Mouse (Mus musculus) MEL (cell line): ENCODE data around the gene Thrap3. TPM values are rescaled to one million over a fixed set of nuclear protein-coding genes. Genes with fewer than 3 reads are reported as not detected.
A peak's percentile ranks its signal among the peaks of the same experiment; 100 is the strongest.

Source experiments
- DNase-seq: peaks from one replicate; pipeline ENCODE4 v3.0.0; 2011; ENCODE audit warnings: low read depth, low spot score
- H3K27ac ChIP-seq: 2 replicates; pipeline ENCODE4 v1.5.1; 2012; ENCODE audit warnings: low read depth, mild to moderate bottlenecking, control low read depth, low read length, moderate library complexity; ENCODE audit not compliant: control insufficient read depth
- H3K27me3 ChIP-seq, 2 experiments: fragments of 150-350 bp in 1 of 2; sonication (generic) in 1 of 2; 2 replicates each; pipeline ENCODE4 v1.6.1; 2012; ENCODE audit warnings: low read length in 2 of 2, mild to moderate bottlenecking in 2 of 2, improper control_type of control experiment in 1 of 2, moderate library complexity in 1 of 2; ENCODE audit not compliant: insufficient read depth in 2 of 2, control insufficient read depth in 1 of 2
- H3K36me3 ChIP-seq, 2 experiments: 2 replicates each; pipeline ENCODE4 v1.6.1; 2012 to 2014; ENCODE audit warnings: low read length in 2 of 2, improper control_type of control experiment in 1 of 2, inconsistent platforms in 1 of 2, mild to moderate bottlenecking in 1 of 2; ENCODE audit not compliant: insufficient read depth in 2 of 2, control insufficient read depth in 1 of 2
- H3K4me1 ChIP-seq, 2 experiments: fragments of 150-350 bp in 1 of 2; sonication (generic) in 1 of 2; 2 replicates each; pipeline ENCODE4 v1.6.1; 2012; ENCODE audit warnings: low read length in 2 of 2, improper control_type of control experiment in 1 of 2, mild to moderate bottlenecking in 1 of 2; ENCODE audit not compliant: insufficient read depth in 2 of 2, control insufficient read depth in 1 of 2
- H3K4me3 ChIP-seq, 2 experiments: fragments of 150-350 bp in 1 of 2; sonication (generic) in 1 of 2; 2 replicates each; pipeline ENCODE4 v1.5.1; 2012; ENCODE audit warnings: low read depth in 2 of 2, low read length in 2 of 2, mild to moderate bottlenecking in 2 of 2, moderate library complexity in 2 of 2, control low read depth in 1 of 2, improper control_type of control experiment in 1 of 2; ENCODE audit not compliant: control insufficient read depth in 1 of 2, insufficient read depth in 1 of 2
- H3K79me2 ChIP-seq: 2 replicates; pipeline ENCODE4 v1.6.1; 2012; ENCODE audit warnings: mild to moderate bottlenecking, low read length, moderate library complexity; ENCODE audit not compliant: control insufficient read depth, poor library complexity, insufficient read depth
- H3K9ac ChIP-seq: 2 replicates; pipeline ENCODE4 v1.6.1; 2012; ENCODE audit warnings: low read depth, mild to moderate bottlenecking, control low read depth, low read length, moderate library complexity; ENCODE audit not compliant: control insufficient read depth, poor library complexity, severe bottlenecking
- H3K9me3 ChIP-seq: fragments of 150-350 bp; sonication (generic); replicated peaks from 2 replicates; pipeline ENCODE4 v1.6.1; 2012; ENCODE audit warnings: mild to moderate bottlenecking, low read length, improper control_type of control experiment, moderate library complexity; ENCODE audit not compliant: insufficient read depth
- CTCF ChIP-seq, 3 experiments: IDR thresholded peaks in 2 of 3; conservative IDR thresholded peaks in 1 of 3; 2 replicates each; pipeline ENCODE4 v1.5.1; 2011 to 2012; ENCODE audit warnings: low read length in 3 of 3, low read depth in 2 of 3, mild to moderate bottlenecking in 2 of 3, improper control_type of control experiment in 1 of 3, inconsistent platforms in 1 of 3, mixed read lengths in 1 of 3, moderate library complexity in 1 of 3; ENCODE audit not compliant: control insufficient read depth in 1 of 3, insufficient read depth in 1 of 3, poor library complexity in 1 of 3, severe bottlenecking in 1 of 3
- E2F4 ChIP-seq: IDR thresholded peaks from 2 replicates; pipeline ENCODE4 v1.6.1; 2011; ENCODE audit warnings: low read depth, low read length, improper control_type of control experiment, borderline replicate concordance
- HCFC1 ChIP-seq: IDR thresholded peaks from 2 replicates; pipeline ENCODE4 v1.6.1; 2012; ENCODE audit warnings: low read depth, mild to moderate bottlenecking, inconsistent platforms, low read length, improper control_type of control experiment, moderate library complexity
- JUND ChIP-seq: IDR thresholded peaks from 2 replicates; pipeline ENCODE4 v1.6.1; 2011; ENCODE audit warnings: low read depth, mild to moderate bottlenecking, improper control_type of control experiment, low read length
- KAT2A ChIP-seq: conservative IDR thresholded peaks from 2 replicates; pipeline ENCODE4 v1.6.1; 2012; ENCODE audit warnings: low read depth, low read length, improper control_type of control experiment, inconsistent platforms
- MAZ ChIP-seq: IDR thresholded peaks from 2 replicates; pipeline ENCODE4 v1.6.1; 2012; ENCODE audit warnings: low read depth, mild to moderate bottlenecking, inconsistent platforms, low read length, improper control_type of control experiment
- MEF2A ChIP-seq: IDR thresholded peaks from 2 replicates; pipeline ENCODE4 v1.6.1; 2014; ENCODE audit warnings: low read depth, mild to moderate bottlenecking, inconsistent platforms, low read length, improper control_type of control experiment; ENCODE audit not compliant: poor library complexity, insufficient replicate concordance, severe bottlenecking; ENCODE audit errors: extremely low read depth
- NRF1 ChIP-seq: IDR thresholded peaks from 2 replicates; pipeline ENCODE4 v1.6.1; 2014; ENCODE audit warnings: low read depth, mild to moderate bottlenecking, inconsistent platforms, low read length, improper control_type of control experiment, moderate library complexity; ENCODE audit not compliant: poor library complexity, insufficient read depth, severe bottlenecking
- POLR2AphosphoS2 ChIP-seq: IDR thresholded peaks from 2 replicates; pipeline ENCODE4 v1.6.1; 2011; ENCODE audit warnings: low read length, improper control_type of control experiment
- POLR2AphosphoS5 ChIP-seq: IDR thresholded peaks from 2 replicates; pipeline ENCODE4 v1.6.1; 2012; ENCODE audit warnings: low read depth, borderline replicate concordance, mild to moderate bottlenecking, inconsistent platforms, low read length, moderate library complexity, mixed read lengths
- USF2 ChIP-seq, 2 experiments: IDR thresholded peaks; 2 replicates each; pipeline ENCODE4 v1.6.1; 2011 to 2012; ENCODE audit warnings: improper control_type of control experiment in 2 of 2, low read length in 2 of 2, borderline replicate concordance in 1 of 2, inconsistent platforms in 1 of 2, low read depth in 1 of 2, mild to moderate bottlenecking in 1 of 2; ENCODE audit not compliant: insufficient read depth in 1 of 2
- ZKSCAN1 ChIP-seq: IDR thresholded peaks from 2 replicates; pipeline ENCODE4 v1.6.1; 2012; ENCODE audit warnings: low read depth, mild to moderate bottlenecking, inconsistent platforms, low read length, improper control_type of control experiment, moderate library complexity
- polyA plus RNA-seq, 2 experiments: library from polyadenylated mRNA; stranded (reverse) in 1 of 2; unstranded in 1 of 2; fragments of >175 nt in 1 of 2; fragments of >200 nt in 1 of 2; gene quantifications; 2 replicates each; pipeline versions ENCODE4 v1.2.1 to v1.2.4; 2012; ENCODE audit warnings: low replicate concordance in 2 of 2, low read depth in 1 of 2; ENCODE audit not compliant: insufficient read length in 2 of 2, insufficient read depth in 1 of 2, missing spikeins in 1 of 2
- total RNA-seq: library from RNA; depleted of rRNA; stranded (reverse); fragments of 300-350 nt; gene quantifications from 2 replicates; pipeline ENCODE4 v1.2.3, GENCODE M21; 2012

Thrap3 gene
- total and polyA plus RNA-seq, 3 experiments: 158 to 471 (median 310) TPM

DNA sequence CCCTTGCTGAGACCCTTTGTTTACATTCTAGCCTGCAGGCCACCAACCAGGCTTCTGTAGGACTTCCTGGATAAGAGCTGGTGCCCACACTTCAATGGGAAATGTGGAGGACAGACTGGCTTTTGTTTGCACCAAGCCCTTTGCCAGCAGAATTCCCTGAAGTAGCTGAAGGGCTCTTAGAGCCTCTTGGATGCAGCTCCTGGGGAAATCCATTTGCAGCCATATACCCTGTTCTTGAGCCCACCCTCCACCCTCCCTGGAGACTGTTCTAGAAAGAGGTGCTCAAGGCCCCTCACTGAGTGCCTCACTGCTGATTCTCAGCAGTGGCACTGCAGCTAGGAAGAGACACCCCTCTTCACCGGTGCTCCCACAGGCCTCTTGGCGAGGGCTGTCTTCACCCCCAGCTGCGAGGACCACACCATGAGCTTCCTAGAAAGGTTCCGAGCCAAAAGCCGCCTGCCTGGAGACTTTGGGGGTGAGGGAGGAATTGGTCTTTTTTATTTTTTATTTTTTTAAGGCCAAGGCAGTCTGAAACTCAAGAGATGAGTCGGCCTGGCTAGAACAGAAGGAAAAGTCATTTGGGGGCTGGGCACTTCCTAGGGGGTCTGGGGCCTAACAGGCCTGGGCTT is 69.8 kb downstream of the Thrap3 start:
- Histone ChIP-seq H3K36me3 (peaks cover 0 to 8% of the 10 kb centered on the region in 2 experiments; a peak in 2 of 4 replicates), H3K9ac (no peak overlapping the region), H3K79me2 (no peaks in the 10 kb centered on the region), H3K27ac (no peak overlapping the region), H3K27me3 (no peaks in the 10 kb centered on the region), H3K4me1 (no peaks in the 10 kb centered on the region), H3K4me3 (no peak overlapping the region), H3K9me3 (no peaks in the 10 kb centered on the region)
- no peak for DNase-seq
- no peak for TF ChIP-seq POLR2AphosphoS2
- TF ChIP-seq NRF1: no peak
- no peak for TF ChIP-seq JUND
- no peak for TF ChIP-seq KAT2A
- no peak for TF ChIP-seq POLR2AphosphoS5
- no peak for TF ChIP-seq E2F4
- no peak for TF ChIP-seq MAZ
- TF ChIP-seq HCFC1: no peak
- TF ChIP-seq CTCF (IDR thresholded peaks at IDR 0.05 in 2 of 3, conservative IDR thresholded peaks at IDR 0.05 in 1 of 3; ENCODE audit: control insufficient read depth in 1 of 3, insufficient read depth in 1 of 3, low read depth in 2 of 3, low read length in 3 of 3, poor library complexity in 1 of 3, severe bottlenecking in 1 of 3): no peak
- no peak for TF ChIP-seq MEF2A
- no peak for TF ChIP-seq ZKSCAN1
- TF ChIP-seq USF2 (IDR thresholded peaks at IDR 0.05; ENCODE audit: borderline replicate concordance in 1 of 2, insufficient read depth in 1 of 2, low read depth in 1 of 2, low read length in 2 of 2): no peak

DNA sequence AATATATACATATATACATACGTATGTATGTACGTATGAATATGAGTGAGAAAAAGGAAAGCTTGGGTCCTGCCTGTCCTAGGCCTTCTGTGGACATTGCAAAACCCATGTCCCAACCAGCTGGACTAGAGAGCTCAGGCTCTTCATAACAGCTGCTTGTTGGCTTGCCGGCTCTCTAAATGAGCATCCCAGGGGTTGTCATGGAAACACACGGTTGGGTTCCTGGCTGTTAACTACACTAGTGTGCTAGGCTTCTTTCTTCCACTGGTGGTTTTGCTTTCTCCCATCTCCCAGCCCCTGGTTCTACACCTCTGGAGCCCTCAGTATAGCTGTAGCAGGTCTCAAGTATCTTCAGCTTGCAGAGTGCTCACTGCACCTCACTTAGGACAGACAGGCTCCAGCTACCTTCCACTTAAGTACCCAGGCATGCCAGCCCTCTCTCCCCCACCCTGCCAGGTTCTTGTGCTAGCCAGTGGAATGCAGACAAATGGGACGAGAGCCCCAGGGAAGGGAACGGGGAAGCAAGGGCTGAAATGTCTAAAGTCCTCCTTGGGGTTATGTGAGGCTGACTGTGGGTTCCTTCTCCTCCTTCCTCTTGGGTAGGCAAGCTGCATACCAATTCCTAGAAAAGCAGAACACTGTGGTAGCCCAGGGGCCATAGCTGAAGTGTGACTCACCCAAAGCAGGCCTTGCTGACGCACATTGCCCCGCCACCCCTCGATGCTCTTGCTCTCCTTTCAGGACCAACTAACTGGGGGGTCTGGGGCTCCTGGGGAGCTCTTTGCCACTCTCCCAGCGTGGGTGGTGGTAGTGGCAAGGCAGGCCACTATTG is 71.1 kb downstream of the Thrap3 start:
- Histone ChIP-seq H3K36me3 (peaks cover 0 to 8% of the 10 kb centered on the region in 2 experiments; a peak in 2 of 4 replicates), H3K27ac (no peak overlapping the region)
- peak; percentile 19 for DNase-seq

More for the DNA sequence above, 71.1 kb downstream of the Thrap3 start:
- no peaks in the 10 kb centered on the region for H3K9me3 ChIP-seq
- no peak overlapping the region for H3K9ac ChIP-seq
- no peaks in the 10 kb centered on the region for H3K27me3 ChIP-seq
- no peaks in the 10 kb centered on the region for H3K79me2 ChIP-seq
- no peaks in the 10 kb centered on the region for H3K4me1 ChIP-seq
- no peak overlapping the region for H3K4me3 ChIP-seq
- TF ChIP-seq POLR2AphosphoS2 (no peak), KAT2A (no peak)
